Mouse (Mus musculus): ENCODE data around the gene Ypel3.

- TF ChIP-seq CTCF (IDR thresholded peaks at IDR 0.05; ENCODE audit: control insufficient read depth, insufficient read depth, insufficient replicate concordance, low read depth, low read length), result no peak
- no peak for TF ChIP-seq POLR2A (IDR thresholded peaks at IDR 0.05; ENCODE audit: control insufficient read depth, low read depth, low read length)
Observed at GRCm38 (mm10) chr7:126777476-126777875, 721 bp downstream of the Ypel3 start.

Data from testis, adult 2 months (tissue).